In the genomic region with DNA sequence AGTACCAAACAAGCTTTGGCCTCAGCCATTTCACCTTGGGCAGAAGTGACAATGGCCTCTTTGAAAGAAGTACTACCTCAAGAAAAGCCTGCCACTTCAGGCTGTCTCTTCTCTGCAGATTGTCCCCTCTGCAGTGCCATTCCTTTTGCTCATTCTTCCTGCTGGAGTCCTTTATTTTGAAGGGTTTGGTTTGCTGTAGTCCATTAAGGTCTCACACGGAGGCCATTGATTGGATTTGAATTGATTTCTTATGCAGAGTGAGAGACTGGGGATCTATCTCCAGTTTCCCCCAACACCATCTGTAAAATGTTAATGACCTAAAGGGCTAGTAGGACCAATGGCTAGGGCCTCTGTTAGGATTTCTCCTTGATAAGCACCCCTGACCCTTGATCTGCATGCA, we compare ENCODE assay signal across 31 mouse cellular contexts.
"Had no signal": no experiment of that assay in that cellular context is flagged by ENCODE, and none has a peak within 500 bp of the region (broad histone marks: within the 10 kb centered on the region; RNA-seq: fewer than 3 reads in every experiment).

No protein-coding gene starts in this region.

- H3K27ac ChIP-seq: limb, embryonic 10.5 days; limb, embryonic 12.5 days; limb, embryonic 13.5 days; limb, embryonic 15.5 days; liver, embryonic 12.5 days; liver, embryonic 13.5 days; liver, embryonic 14.5 days; liver, embryonic 15.5 days; lung, embryonic 15.5 days; midbrain, embryonic 12.5 days; midbrain, embryonic 13.5 days; midbrain, embryonic 15.5 days; neural tube, embryonic 12.5 days; neural tube, embryonic 13.5 days had no signal

- H3K36me3 ChIP-seq: limb, embryonic 10.5 days; limb, embryonic 12.5 days; limb, embryonic 13.5 days; limb, embryonic 15.5 days; liver, embryonic 12.5 days; liver, embryonic 13.5 days; liver, embryonic 15.5 days; lung, embryonic 15.5 days; midbrain, embryonic 10.5 days; midbrain, embryonic 12.5 days; midbrain, embryonic 13.5 days; midbrain, embryonic 15.5 days; neural tube, embryonic 12.5 days; neural tube, embryonic 13.5 days had no signal

- H3K9me3 ChIP-seq: limb, embryonic 10.5 days; limb, embryonic 12.5 days; limb, embryonic 13.5 days; limb, embryonic 15.5 days; liver, embryonic 12.5 days; liver, embryonic 13.5 days; liver, embryonic 15.5 days; lung, embryonic 15.5 days; megakaryocyte, embryonic 14.5 days; midbrain, embryonic 10.5 days; midbrain, embryonic 12.5 days; midbrain, embryonic 13.5 days; midbrain, embryonic 15.5 days; neural tube, embryonic 12.5 days; neural tube, embryonic 13.5 days had no signal

- H3K4me3 ChIP-seq: limb, embryonic 10.5 days; limb, embryonic 12.5 days; limb, embryonic 13.5 days; limb, embryonic 15.5 days; liver, embryonic 12.5 days; liver, embryonic 13.5 days; liver, embryonic 15.5 days; lung, embryonic 15.5 days; midbrain, embryonic 10.5 days; midbrain, embryonic 12.5 days; midbrain, embryonic 13.5 days; midbrain, embryonic 15.5 days; myocyte; neural tube, embryonic 12.5 days; neural tube, embryonic 13.5 days had no signal

- H3K4me1 ChIP-seq: limb, embryonic 10.5 days; limb, embryonic 12.5 days; limb, embryonic 13.5 days; limb, embryonic 15.5 days; liver, embryonic 12.5 days; liver, embryonic 15.5 days; lung, embryonic 15.5 days; megakaryocyte, embryonic 14.5 days; midbrain, embryonic 10.5 days; midbrain, embryonic 12.5 days; midbrain, embryonic 13.5 days; midbrain, embryonic 15.5 days; neural tube, embryonic 12.5 days; neural tube, embryonic 13.5 days had no signal

- H3K27me3 ChIP-seq: limb, embryonic 12.5 days; limb, embryonic 13.5 days; limb, embryonic 15.5 days; liver, embryonic 13.5 days; liver, embryonic 15.5 days; lung, embryonic 15.5 days; midbrain, embryonic 12.5 days; midbrain, embryonic 13.5 days; midbrain, embryonic 15.5 days; neural tube, embryonic 12.5 days; neural tube, embryonic 13.5 days had no signal

- DNase-seq: left cerebral cortex, postnatal 4 days; liver; liver, embryonic 13.5 days; lung, adult 18-20 months; lung, adult 2 months; lung, embryonic 14.5 days; lung, postnatal 10 days; lung, postnatal 14 days; lung, postnatal 36 days; lung, postnatal 4 days; midbrain, embryonic 14.5 days had no signal

- ATAC-seq: liver, embryonic 12.5 days; lung, postnatal 0 days; midbrain, embryonic 13.5 days; midbrain, embryonic 15.5 days; midbrain, embryonic 16.5 days had no signal

- H3K9ac ChIP-seq: limb, embryonic 12.5 days; limb, embryonic 13.5 days; limb, embryonic 15.5 days; liver, embryonic 12.5 days; liver, embryonic 13.5 days; liver, embryonic 14.5 days; liver, embryonic 15.5 days; lung, embryonic 14.5 days; lung, embryonic 15.5 days; midbrain, embryonic 12.5 days; midbrain, embryonic 13.5 days; midbrain, embryonic 15.5 days; neural tube, embryonic 12.5 days; neural tube, embryonic 13.5 days had no signal

- H3K4me2 ChIP-seq: limb, embryonic 12.5 days; limb, embryonic 13.5 days; limb, embryonic 15.5 days; liver, embryonic 11.5 days; liver, embryonic 12.5 days; liver, embryonic 13.5 days; liver, embryonic 15.5 days; lung, embryonic 14.5 days; lung, embryonic 15.5 days; midbrain, embryonic 11.5 days; midbrain, embryonic 12.5 days; midbrain, embryonic 13.5 days; midbrain, embryonic 15.5 days; neural tube, embryonic 12.5 days; neural tube, embryonic 13.5 days had no signal
